Mouse (Mus musculus): Measurements from ENCODE around the gene Gm9844. TPM values are rescaled to one million over a fixed set of nuclear protein-coding genes. Genes with fewer than 3 reads are reported as not detected.
"Not testable (repeated sequence)": the region's sequence is repeated elsewhere in the genome, so short reads cannot be mapped to it uniquely, and the experiment has no call there.

Gene Gm9844
- total and polyA plus RNA-seq, 2 experiments from 2014 or later = 0.65 to 6.7 TPM

DNA sequence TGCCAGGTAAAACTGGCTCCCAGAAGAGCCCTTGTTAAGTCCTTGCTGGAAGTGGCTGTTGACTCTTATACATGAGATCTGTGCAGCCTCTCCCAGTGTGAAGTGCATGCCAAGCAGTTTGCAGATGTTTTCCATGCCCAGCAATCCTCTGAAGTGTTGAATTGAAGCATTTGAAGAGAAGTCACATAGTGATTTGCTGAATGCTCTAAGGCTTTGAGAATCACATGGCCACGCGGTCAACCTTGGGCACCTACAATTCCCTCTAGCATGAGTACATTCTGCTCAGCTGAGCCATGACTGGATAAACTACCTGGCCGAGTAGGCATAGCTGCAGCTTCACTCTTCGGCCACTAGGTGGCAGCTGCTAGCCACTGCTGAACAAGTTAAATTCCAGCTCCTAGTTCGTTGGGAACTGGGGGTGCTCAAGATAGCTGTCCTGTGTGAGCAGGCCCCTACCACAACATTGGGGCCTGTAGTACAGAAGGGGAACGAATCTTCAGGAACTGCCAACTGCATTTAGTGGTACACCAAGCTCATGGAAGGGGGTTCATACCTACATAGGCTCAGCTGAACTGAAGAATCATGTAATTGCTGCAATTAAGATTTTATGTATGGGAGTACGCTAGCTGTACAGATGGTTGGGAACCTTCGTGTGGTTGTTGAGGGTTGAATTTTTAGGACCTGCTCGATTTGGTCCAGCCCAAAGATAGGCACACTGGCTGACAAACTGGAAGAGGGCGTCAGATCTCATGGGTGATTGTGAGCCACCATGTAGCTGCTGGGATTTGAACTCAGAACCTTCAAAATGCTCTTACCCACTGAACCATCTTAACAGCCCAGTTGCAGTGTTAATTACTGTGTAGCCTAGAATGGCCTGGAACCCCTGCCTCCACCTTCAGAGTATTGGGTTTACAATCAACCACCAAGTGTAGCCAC, 28.5 kb downstream of the Gm9844 start:
- TF ChIP-seq CTCF (IDR thresholded peaks at IDR 0.05; ENCODE audit: low read depth) = peak; percentile 99
- TF ChIP-seq EP300 (IDR thresholded peaks at IDR 0.05; ENCODE audit: low read depth) = no peak
- no peak overlapping the region for H3K9ac ChIP-seq (replicated peaks; ENCODE audit: low read depth, low read length)
- DNase-seq (ENCODE audit: low spot score) (peak; percentile 85), ATAC-seq (ENCODE audit: insufficient read depth, low read depth) (peak; percentile 71)
- 30% methylated on average over 10 of the region's 10 CpGs for WGBS
- H3K4me1 ChIP-seq (ENCODE audit: control insufficient read depth, insufficient read depth) = peaks cover 10% of the 10 kb centered on the region
- H3K27ac ChIP-seq (ENCODE audit: low read depth) = no peak overlapping the region
- peaks cover 48% of the 10 kb centered on the region for H3K36me3 ChIP-seq (replicated peaks; ENCODE audit: control insufficient read depth, insufficient read depth, low read length)
- H3K4me2 ChIP-seq (ENCODE audit: low read depth, low read length) = no peak overlapping the region
- H3K9me3 ChIP-seq (replicated peaks; ENCODE audit: control insufficient read depth, low read length) = no peaks in the 10 kb centered on the region
- no peak overlapping the region for H3K4me3 ChIP-seq (ENCODE audit: low read depth, low read length)
- no peaks in the 10 kb centered on the region for H3K27me3 ChIP-seq (ENCODE audit: control insufficient read depth, insufficient read depth, low read length)

DNA sequence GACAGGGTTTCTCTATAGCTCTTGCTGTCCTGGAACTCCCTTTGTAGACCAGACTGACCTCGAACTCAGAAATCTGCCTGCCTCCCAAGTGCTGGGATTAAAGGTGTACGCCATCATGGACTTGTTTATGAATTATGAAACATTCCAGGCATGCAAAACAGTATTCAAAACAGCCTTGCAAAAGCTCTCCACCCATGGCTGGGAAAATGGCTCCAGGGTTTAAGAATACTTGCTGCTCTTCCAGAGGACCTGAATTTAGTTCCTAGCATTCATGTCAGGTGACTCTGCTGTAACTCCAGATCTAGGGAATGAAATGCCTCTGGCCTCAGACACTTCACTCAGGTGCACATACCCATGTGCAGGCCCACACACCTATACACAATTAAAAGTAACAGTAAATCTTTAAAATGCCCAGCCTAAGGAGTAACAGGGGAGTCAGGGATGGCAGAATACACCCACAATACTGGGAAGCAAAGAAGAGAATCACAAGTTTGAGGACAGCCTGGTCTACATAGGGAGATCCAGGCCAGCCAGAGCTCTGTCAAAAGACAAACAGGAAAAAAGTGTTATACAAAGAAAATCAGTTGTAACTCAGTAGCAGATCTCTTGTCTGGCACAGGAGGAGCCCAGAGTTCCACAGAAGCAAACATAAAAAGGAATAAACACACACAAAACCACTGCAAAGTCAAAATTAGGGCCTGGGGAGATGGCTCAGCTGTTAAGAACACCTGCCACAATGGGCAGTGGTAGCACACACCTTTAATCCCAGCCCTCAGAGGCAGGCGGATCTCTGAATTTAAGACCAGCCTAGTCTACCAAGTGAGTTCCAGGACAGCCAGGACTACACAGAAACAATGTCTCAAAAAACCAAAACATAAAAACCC, 29.5 kb downstream of the Gm9844 start:
- no peak overlapping the region for H3K4me2 ChIP-seq (ENCODE audit: low read depth, low read length)
- peaks cover 43% of the 10 kb centered on the region for H3K36me3 ChIP-seq (replicated peaks; ENCODE audit: control insufficient read depth, insufficient read depth, low read length)
- H3K4me1 ChIP-seq (ENCODE audit: control insufficient read depth, insufficient read depth) = peaks cover under 1% of the 10 kb centered on the region; the same call in 1 of the 2 replicates
- DNase-seq (ENCODE audit: low spot score) (no peak), ATAC-seq (ENCODE audit: insufficient read depth, low read depth) (no peak)
- no peak overlapping the region for H3K4me3 ChIP-seq (ENCODE audit: low read depth, low read length)
- TF ChIP-seq CTCF (IDR thresholded peaks at IDR 0.05; ENCODE audit: low read depth) = no peak
- no peak for TF ChIP-seq EP300 (IDR thresholded peaks at IDR 0.05; ENCODE audit: low read depth)
- no peaks in the 10 kb centered on the region for H3K9me3 ChIP-seq (replicated peaks; ENCODE audit: control insufficient read depth, low read length)
- H3K9ac ChIP-seq (replicated peaks; ENCODE audit: low read depth, low read length) = no peak overlapping the region
- WGBS = 72% methylated on average over 3 of the region's 3 CpGs
- H3K27ac ChIP-seq (ENCODE audit: low read depth) = no peak overlapping the region
- no peaks in the 10 kb centered on the region for H3K27me3 ChIP-seq (ENCODE audit: control insufficient read depth, insufficient read depth, low read length)

DNA sequence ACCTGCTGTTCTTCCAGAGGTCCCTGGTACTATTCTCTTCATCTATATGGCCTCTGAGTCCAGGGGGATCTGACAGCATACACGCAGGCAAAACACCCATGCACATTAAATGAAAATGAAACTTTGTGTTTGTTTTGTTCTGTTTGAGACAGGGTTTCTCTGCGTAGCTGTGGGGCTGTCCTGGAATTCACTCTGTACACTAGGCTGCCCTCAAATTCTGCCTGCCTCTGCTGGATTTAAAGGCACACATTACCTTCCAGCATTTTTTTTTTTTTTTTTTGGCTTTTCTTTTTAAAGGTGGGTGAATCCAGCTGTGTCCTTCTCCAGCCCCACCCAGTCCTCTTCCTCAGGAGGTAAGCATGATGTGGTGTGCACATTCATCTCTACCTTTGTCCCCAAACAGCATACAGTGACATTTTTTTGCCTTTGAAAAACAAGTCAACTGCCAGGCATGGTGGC, 30.1 kb downstream of the Gm9844 start:
- ATAC-seq (ENCODE audit: insufficient read depth, low read depth) (no peak), DNase-seq (ENCODE audit: low spot score) (no peak)
- no peak for TF ChIP-seq EP300 (IDR thresholded peaks at IDR 0.05; ENCODE audit: low read depth)
- no peak for TF ChIP-seq CTCF (IDR thresholded peaks at IDR 0.05; ENCODE audit: low read depth)
- H3K36me3 ChIP-seq (replicated peaks; ENCODE audit: control insufficient read depth, insufficient read depth, low read length) = peaks cover 36% of the 10 kb centered on the region
- H3K9ac ChIP-seq (replicated peaks; ENCODE audit: low read depth, low read length) = no peak overlapping the region
- no peaks in the 10 kb centered on the region for H3K27me3 ChIP-seq (ENCODE audit: control insufficient read depth, insufficient read depth, low read length)
- H3K9me3 ChIP-seq (replicated peaks; ENCODE audit: control insufficient read depth, low read length) = no peaks in the 10 kb centered on the region
- H3K4me1 ChIP-seq (ENCODE audit: control insufficient read depth, insufficient read depth) = no peaks in the 10 kb centered on the region
- WGBS = 75% methylated on average over 2 of the region's 2 CpGs
- no peak overlapping the region for H3K4me3 ChIP-seq (ENCODE audit: low read depth, low read length)
- H3K27ac ChIP-seq (ENCODE audit: low read depth) = no peak overlapping the region
- H3K4me2 ChIP-seq (ENCODE audit: low read depth, low read length) = no peak overlapping the region

DNA sequence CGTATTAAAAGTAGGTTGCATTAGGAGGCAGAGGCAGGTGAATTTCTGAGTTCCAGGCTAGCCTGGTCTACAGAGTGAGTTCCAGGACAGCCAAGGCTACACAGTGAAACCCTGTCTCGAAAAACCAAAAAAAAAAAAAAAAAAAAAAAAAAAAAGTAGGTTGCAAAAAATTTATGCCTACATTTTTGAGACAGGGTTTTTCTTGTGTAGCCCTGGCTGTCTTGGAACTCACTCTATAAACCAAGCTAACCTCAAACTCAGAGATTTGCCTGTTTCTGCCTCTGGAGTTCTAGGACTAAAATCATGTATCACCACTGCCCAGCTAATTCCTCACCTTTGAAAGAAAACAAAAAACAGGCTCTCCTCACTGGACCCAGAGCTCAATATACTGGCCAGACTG, 33.7 kb downstream of the Gm9844 start:
- 78% methylated on average over 2 of the region's 2 CpGs for WGBS
- ATAC-seq (ENCODE audit: insufficient read depth, low read depth) = not testable (repeated sequence)

DNA sequence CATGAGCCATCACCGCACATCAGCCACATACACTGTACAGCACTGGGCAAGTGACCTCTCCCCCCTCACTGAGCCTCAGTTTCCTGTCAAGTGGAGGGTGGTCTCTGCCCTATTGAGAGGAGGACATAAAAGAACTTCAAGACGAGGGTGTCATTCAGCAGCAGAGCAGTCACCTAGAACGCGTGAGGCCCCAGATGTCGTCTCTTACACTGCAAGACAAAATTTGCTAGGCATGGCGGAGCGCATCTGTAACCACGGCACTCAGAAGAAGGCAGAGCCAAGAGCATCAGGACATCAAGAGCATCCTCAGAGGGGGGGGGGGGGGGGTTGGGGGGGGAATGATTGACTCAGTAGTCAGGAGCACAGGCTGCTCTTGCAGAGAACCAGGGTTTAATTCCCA, 34.3 kb downstream of the Gm9844 start:
- 86% methylated on average over 8 of the region's 8 CpGs for WGBS
- H3K4me1 ChIP-seq (ENCODE audit: control insufficient read depth, insufficient read depth) = no peaks in the 10 kb centered on the region
- H3K9me3 ChIP-seq (replicated peaks; ENCODE audit: control insufficient read depth, low read length) = no peaks in the 10 kb centered on the region
- no peaks in the 10 kb centered on the region for H3K27me3 ChIP-seq (ENCODE audit: control insufficient read depth, insufficient read depth, low read length)
- H3K36me3 ChIP-seq (replicated peaks; ENCODE audit: control insufficient read depth, insufficient read depth, low read length) = no peaks in the 10 kb centered on the region
- no peak overlapping the region for H3K4me2 ChIP-seq (ENCODE audit: low read depth, low read length)
- ATAC-seq (ENCODE audit: insufficient read depth, low read depth) (no peak), DNase-seq (ENCODE audit: low spot score) (no peak)
- H3K27ac ChIP-seq (ENCODE audit: low read depth) = no peak overlapping the region
- H3K4me3 ChIP-seq (ENCODE audit: low read depth, low read length) = no peak overlapping the region
- TF ChIP-seq EP300 (IDR thresholded peaks at IDR 0.05; ENCODE audit: low read depth) = no peak
- H3K9ac ChIP-seq (replicated peaks; ENCODE audit: low read depth, low read length) = no peak overlapping the region

More for the DNA sequence above, 33.7 kb downstream of the Gm9844 start:
- H3K4me2 ChIP-seq (ENCODE audit: low read depth, low read length); H3K4me1 ChIP-seq (ENCODE audit: control insufficient read depth, insufficient read depth); DNase-seq (ENCODE audit: low spot score); H3K9me3 ChIP-seq (replicated peaks; ENCODE audit: control insufficient read depth, low read length); H3K9ac ChIP-seq (replicated peaks; ENCODE audit: low read depth, low read length); H3K27me3 ChIP-seq (ENCODE audit: control insufficient read depth, insufficient read depth, low read length); H3K36me3 ChIP-seq (replicated peaks; ENCODE audit: control insufficient read depth, insufficient read depth, low read length); H3K27ac ChIP-seq (ENCODE audit: low read depth); H3K4me3 ChIP-seq (ENCODE audit: low read depth, low read length): not testable (repeated sequence)

Data from heart, postnatal 0 days (tissue).